Mouse (Mus musculus): ENCODE measurements around the gene BC028528. TPM values are rescaled to one million over a fixed set of nuclear protein-coding genes. Genes with fewer than 3 reads are reported as not detected.
"Not testable (repeated sequence)": the region's sequence is repeated elsewhere in the genome, so short reads cannot be mapped to it uniquely, and the experiment has no call there.

BC028528 gene
- total RNA-seq, 1 experiment: 6.4 TPM

DNA sequence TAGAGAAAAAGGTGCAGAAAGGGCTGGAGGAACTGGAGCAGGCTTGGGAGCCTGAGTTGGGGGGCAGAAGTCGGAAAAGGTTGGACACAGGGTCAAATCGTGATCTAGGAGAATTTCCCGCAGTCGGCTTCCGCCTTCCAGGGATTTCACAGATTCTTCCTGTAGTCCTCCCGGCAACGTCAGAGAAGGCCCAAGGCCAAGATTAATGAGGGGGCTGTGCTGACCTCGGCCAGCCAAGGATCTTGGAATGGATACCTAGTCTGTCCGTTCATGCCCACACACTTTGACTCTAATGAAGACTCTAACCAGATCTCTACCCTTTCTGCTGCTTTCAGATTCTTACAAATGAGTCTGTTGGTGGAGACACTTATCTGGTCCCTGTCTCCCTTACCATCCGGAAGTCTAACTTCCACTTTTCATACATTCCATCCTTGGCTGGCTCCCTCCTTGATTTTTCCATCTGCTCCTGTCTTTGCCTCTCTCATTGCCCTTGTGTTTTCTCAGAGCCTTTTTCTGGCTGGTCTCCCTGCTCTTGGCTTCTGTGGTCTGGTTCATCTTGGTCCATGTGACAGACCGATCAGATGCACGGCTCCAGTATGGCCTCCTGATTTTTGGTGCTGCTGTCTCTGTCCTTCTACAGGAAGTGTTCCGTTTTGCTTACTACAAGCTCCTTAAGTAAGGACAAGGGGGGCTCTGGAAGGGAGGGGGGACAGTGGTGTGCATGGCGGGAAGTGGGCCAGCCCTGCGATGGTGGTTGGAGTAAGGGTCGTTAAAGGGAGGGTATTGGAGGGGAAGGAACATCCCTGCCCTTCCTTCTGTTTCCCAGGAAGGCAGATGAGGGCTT is 2.7 kb upstream of the BC028528 start:
- Histone ChIP-seq H3K4me3 (ENCODE audit: insufficient read depth in 1 of 2, low read depth in 1 of 2, low read length in 2 of 2, poor library complexity in 1 of 2, severe bottlenecking in 1 of 2) (peak overlapping the region; percentile 94 to 95), H3K4me1 (ENCODE audit: control insufficient read depth in 2 of 2, insufficient read depth in 2 of 2, low read length in 2 of 2, poor library complexity in 1 of 2) (peaks cover 12% of the 10 kb centered on the region in 2 experiments), H3K27ac (ENCODE audit: insufficient read depth, low read depth, low read length, poor library complexity, severe bottlenecking) (no peak overlapping the region), H3K9me3 (ENCODE audit: control insufficient read depth, insufficient read depth, low read depth, low read length) (no peaks in the 10 kb centered on the region), H3K9ac (ENCODE audit: insufficient read depth, low read depth, low read length, poor library complexity, severe bottlenecking) (peak overlapping the region; percentile 93), H3K36me3 (ENCODE audit: control insufficient read depth, insufficient read depth, low read length, poor library complexity, severe bottlenecking) (peaks cover 6% of the 10 kb centered on the region)
- no peak for TF ChIP-seq ZC3H11A (IDR thresholded peaks at IDR 0.05; ENCODE audit: borderline replicate concordance, low read depth, low read length)
- no peak for TF ChIP-seq ZNF384 (IDR thresholded peaks at IDR 0.05; ENCODE audit: low read depth, low read length)
- no peak for TF ChIP-seq CHD2 (IDR thresholded peaks at IDR 0.05; ENCODE audit: low read depth, low read length)
- in situ Hi-C loops (cut with MboI; ENCODE audit: low sequenced_read_pairs in 2 of 2, unreplicated experiment in 2 of 2): no loop called here
- no peak for DNase-seq (ENCODE audit: low read depth, low spot score)

DNA sequence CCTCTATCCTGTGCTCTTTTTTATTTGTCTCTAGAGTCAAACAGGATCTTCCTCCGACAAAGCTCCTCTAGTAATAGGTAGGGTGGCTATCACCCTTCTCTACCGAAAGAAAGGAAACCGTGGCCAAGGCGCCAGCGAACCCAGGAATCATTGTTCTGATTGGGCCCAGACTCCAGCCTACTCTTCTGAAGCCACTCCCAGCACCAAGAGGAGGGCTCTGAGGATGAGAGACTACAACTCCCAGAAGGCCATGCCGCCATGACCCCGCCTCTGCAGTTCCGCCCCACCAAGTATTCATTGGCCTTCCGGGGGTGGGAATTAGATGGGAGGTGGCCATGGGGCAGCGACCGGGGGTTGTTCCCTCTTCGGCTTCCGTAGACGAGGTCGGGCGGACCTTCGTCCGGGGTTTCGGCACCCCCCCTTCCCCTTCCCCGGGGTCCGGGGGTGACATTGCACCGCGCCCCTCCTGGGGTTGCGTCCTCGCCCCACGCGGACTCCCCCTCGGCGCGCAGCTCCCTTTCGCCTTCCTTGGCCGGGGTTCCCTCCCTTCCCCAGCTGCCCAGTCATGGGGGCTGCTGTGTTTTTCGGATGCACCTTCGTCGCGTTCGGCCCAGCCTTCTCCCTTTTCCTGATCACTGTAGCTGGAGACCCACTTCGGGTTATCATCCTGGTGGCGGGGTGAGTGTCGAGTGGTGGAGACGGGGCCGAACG is 2.0 kb upstream of the BC028528 start, which contains the start of gene Aph1a:
Aph1a (plus strand) TSS at position 364 of the 711 bp plus-strand sequence.
- DNase-seq (ENCODE audit: low read depth, low spot score): peak; percentile 95
- H3K36me3 ChIP-seq (ENCODE audit: control insufficient read depth, insufficient read depth, low read length, poor library complexity, severe bottlenecking); in situ Hi-C loops (cut with MboI; ENCODE audit: low sequenced_read_pairs in 2 of 2, unreplicated experiment in 2 of 2); H3K27ac ChIP-seq (ENCODE audit: insufficient read depth, low read depth, low read length, poor library complexity, severe bottlenecking); H3K9me3 ChIP-seq (ENCODE audit: control insufficient read depth, insufficient read depth, low read depth, low read length): not testable (repeated sequence)
- Histone ChIP-seq H3K4me1 (ENCODE audit: control insufficient read depth in 2 of 2, insufficient read depth in 2 of 2, low read length in 2 of 2, poor library complexity in 1 of 2) (peaks cover 12 to 14% of the 10 kb centered on the region in 2 experiments), H3K4me3 (ENCODE audit: insufficient read depth in 1 of 2, low read depth in 1 of 2, low read length in 2 of 2, poor library complexity in 1 of 2, severe bottlenecking in 1 of 2) (peak within 1 kb of the TSS; percentile 94 to 95), H3K9ac (ENCODE audit: insufficient read depth, low read depth, low read length, poor library complexity, severe bottlenecking) (peak within 1 kb of the TSS; percentile 93)
- TF ChIP-seq HCFC1 (IDR thresholded peaks at IDR 0.05; ENCODE audit: borderline replicate concordance, insufficient read depth, low read length): peak; percentile 94

DNA sequence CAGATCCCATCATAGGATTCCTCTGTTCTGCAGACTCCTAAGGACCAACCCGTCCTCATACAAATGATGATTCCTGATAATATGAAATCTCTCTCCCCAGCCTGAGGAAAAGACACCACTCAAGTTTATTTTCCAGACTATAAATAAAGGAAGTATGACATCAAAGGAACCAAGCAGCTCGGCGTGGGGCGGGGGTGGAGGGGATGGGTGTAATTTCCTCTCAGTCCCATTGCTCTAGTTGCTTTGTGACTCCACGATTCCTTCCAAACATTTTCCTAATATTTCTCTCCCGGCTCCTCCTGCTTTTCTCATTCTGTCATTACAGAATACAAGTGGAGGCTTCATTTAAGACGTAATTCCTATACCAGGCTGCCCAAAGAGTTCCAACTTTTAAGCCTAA is 1.3 kb upstream of the BC028528 start:
- in situ Hi-C loops (cut with MboI; ENCODE audit: low sequenced_read_pairs in 2 of 2, unreplicated experiment in 2 of 2): no loop called here
- no peak overlapping the region; the same call in 1 of the 2 replicates for H3K9ac ChIP-seq (ENCODE audit: insufficient read depth, low read depth, low read length, poor library complexity, severe bottlenecking)
- H3K9me3 ChIP-seq (ENCODE audit: control insufficient read depth, insufficient read depth, low read depth, low read length): no peaks in the 10 kb centered on the region
- DNase-seq (ENCODE audit: low read depth, low spot score): no peak
- H3K4me1 ChIP-seq (ENCODE audit: control insufficient read depth in 2 of 2, insufficient read depth in 2 of 2, low read length in 2 of 2, poor library complexity in 1 of 2): peaks cover 12 to 14% of the 10 kb centered on the region in 2 experiments
- TF ChIP-seq ZC3H11A (IDR thresholded peaks at IDR 0.05; ENCODE audit: borderline replicate concordance, low read depth, low read length) (no peak), MAFK (IDR thresholded peaks at IDR 0.05; ENCODE audit: insufficient read depth, low read depth, low read length) (no peak), CHD2 (IDR thresholded peaks at IDR 0.05; ENCODE audit: low read depth, low read length) (no peak), ZNF384 (IDR thresholded peaks at IDR 0.05; ENCODE audit: low read depth, low read length) (no peak), HCFC1 (IDR thresholded peaks at IDR 0.05; ENCODE audit: borderline replicate concordance, insufficient read depth, low read length) (no peak)
- H3K4me3 ChIP-seq (ENCODE audit: insufficient read depth in 1 of 2, low read depth in 1 of 2, low read length in 2 of 2, poor library complexity in 1 of 2, severe bottlenecking in 1 of 2): peak overlapping the region in 1 of 2 experiments; percentile 53; a peak in 2 of 4 replicates
- H3K36me3 ChIP-seq (ENCODE audit: control insufficient read depth, insufficient read depth, low read length, poor library complexity, severe bottlenecking): peaks cover 6% of the 10 kb centered on the region
- H3K27ac ChIP-seq (ENCODE audit: insufficient read depth, low read depth, low read length, poor library complexity, severe bottlenecking): no peak overlapping the region

DNA sequence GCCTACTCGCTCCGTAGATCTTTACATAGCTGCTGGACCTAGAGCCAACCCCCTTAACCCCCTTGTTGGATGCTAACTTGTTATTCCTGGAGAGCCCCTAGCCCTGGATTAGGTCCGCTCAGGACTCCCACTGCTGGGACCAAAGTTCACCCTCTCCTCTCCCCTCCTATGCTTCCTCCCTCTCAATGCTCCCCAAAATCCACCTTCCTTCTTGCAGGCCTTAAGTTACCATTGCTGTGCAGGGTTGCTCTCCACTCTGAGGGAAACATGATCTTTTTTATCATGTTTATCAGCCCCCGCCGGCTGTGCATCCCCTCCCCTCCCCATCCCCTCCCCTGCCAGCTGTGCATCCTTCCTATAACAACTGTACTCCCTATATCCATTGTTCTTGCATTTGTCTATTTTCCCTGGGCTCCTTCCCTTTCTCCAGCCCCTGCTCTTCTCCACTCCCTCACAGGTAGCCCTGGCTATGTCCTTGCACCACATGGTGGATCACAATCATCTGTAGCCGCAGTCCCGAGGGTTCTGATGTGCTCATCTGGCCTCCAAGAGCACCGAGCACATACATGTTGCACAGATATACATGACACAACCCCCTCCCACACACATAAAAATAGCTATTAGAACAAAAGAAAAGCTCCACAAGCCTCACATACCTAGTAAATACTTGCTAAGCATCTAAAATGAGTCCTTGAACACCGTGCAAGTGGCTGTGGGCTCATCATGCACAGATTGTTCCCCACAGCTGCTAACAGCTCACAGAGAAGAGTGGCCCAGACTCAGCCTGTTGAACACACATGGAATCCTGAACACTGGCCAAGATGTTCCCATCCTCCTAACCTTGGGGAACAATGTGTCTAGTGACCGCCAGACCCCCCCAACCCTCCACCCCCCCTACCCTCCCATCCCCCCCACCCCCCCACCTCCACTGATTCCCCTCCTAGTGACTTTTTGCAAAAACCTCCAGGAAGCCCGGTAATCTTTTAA is 554 bp upstream of the BC028528 start:
- H3K36me3 ChIP-seq (ENCODE audit: control insufficient read depth, insufficient read depth, low read length, poor library complexity, severe bottlenecking): peaks cover 2% of the 10 kb centered on the region
- peak overlapping the region; percentile 52 to 63; a peak in 3 of 4 replicates for H3K4me3 ChIP-seq (ENCODE audit: insufficient read depth in 1 of 2, low read depth in 1 of 2, low read length in 2 of 2, poor library complexity in 1 of 2, severe bottlenecking in 1 of 2)
- peaks cover 12 to 14% of the 10 kb centered on the region in 2 experiments for H3K4me1 ChIP-seq (ENCODE audit: control insufficient read depth in 2 of 2, insufficient read depth in 2 of 2, low read length in 2 of 2, poor library complexity in 1 of 2)
- TF ChIP-seq ZNF384 (IDR thresholded peaks at IDR 0.05; ENCODE audit: low read depth, low read length) (no peak), ZC3H11A (IDR thresholded peaks at IDR 0.05; ENCODE audit: borderline replicate concordance, low read depth, low read length) (no peak), MAFK (IDR thresholded peaks at IDR 0.05; ENCODE audit: insufficient read depth, low read depth, low read length) (no peak), CHD2 (IDR thresholded peaks at IDR 0.05; ENCODE audit: low read depth, low read length) (no peak), HCFC1 (IDR thresholded peaks at IDR 0.05; ENCODE audit: borderline replicate concordance, insufficient read depth, low read length) (no peak)
- in situ Hi-C loops (cut with MboI; ENCODE audit: low sequenced_read_pairs in 2 of 2, unreplicated experiment in 2 of 2): no loop called here
- H3K9ac ChIP-seq (ENCODE audit: insufficient read depth, low read depth, low read length, poor library complexity, severe bottlenecking): no peak overlapping the region; the same call in 1 of the 2 replicates
- peak overlapping the region; percentile 71; the same call in 1 of the 2 replicates for H3K27ac ChIP-seq (ENCODE audit: insufficient read depth, low read depth, low read length, poor library complexity, severe bottlenecking)
- no peaks in the 10 kb centered on the region for H3K9me3 ChIP-seq (ENCODE audit: control insufficient read depth, insufficient read depth, low read depth, low read length)
- DNase-seq (ENCODE audit: low read depth, low spot score): no peak

Data from ES-E14 (cell line).